In the genomic region with DNA sequence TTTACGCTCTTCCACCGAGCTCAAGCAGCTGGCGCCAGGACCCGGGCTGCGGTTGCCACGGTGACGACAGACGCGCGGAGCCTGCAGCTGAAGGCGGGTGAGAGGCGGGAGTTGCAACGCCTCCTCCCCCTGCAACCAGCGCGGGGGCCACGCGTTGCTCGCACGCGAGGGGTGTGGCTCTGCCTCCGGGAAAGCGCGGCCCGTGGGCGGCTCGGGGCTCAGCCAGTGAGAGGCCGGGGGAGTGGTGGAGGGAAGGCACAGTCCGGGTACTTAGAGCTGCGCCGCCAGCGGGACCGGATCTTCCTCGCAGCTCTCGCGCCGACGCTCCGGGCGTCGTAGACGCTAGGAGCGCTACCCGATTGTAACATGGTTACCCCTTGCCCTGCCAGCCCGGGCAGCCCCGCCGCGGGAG, we compare ENCODE assay signal across 8 mouse cellular contexts. TPM values are rescaled to one million over a fixed set of nuclear protein-coding genes. Genes with fewer than 3 reads are reported as not detected.
DNase-seq lines count a peak whose midpoint lies in the region; ATAC-seq and TF ChIP-seq lines count a peak whose summit lies in the region.

Gene Ccno, plus strand, starts transcription at position 271 of the 412 bp plus-strand sequence.

- peak within 1 kb of the TSS; percentile 55 for H3K9ac ChIP-seq in ES-Bruce4 (ENCODE audit: low read depth, poor library complexity, severe bottlenecking)
- H3K9ac ChIP-seq in forebrain, embryonic 13.5 days, result peak within 1 kb of the TSS; percentile 60
- H3K9ac ChIP-seq in heart, postnatal 0 days (replicated peaks; ENCODE audit: low read depth, low read length), result peak within 1 kb of the TSS; percentile 32; the same call in 1 of the 2 replicates
- H3K9ac ChIP-seq in liver, embryonic 15.5 days, result peak within 1 kb of the TSS; percentile 21; the same call in 1 of the 2 replicates
- peak within 1 kb of the TSS; percentile 65 for H3K9ac ChIP-seq in neural tube, embryonic 13.5 days

- no peak for TF ChIP-seq CTCF in ES-Bruce4 (IDR thresholded peaks at IDR 0.05; ENCODE audit: low read depth, low read length)
- no peak for TF ChIP-seq CTCF in heart, postnatal 0 days (IDR thresholded peaks at IDR 0.05; ENCODE audit: low read depth)

- no peaks in the 10 kb centered on the region for H3K36me3 ChIP-seq in ES-Bruce4 (ENCODE audit: control insufficient read depth, insufficient read depth, low read length, poor library complexity, severe bottlenecking)
- H3K36me3 ChIP-seq in forebrain, embryonic 13.5 days (ENCODE audit: poor library complexity, severe bottlenecking), result no peaks in the 10 kb centered on the region
- no peaks in the 10 kb centered on the region for H3K36me3 ChIP-seq in heart, postnatal 0 days (replicated peaks; ENCODE audit: control insufficient read depth, insufficient read depth, low read length)
- no peaks in the 10 kb centered on the region for H3K36me3 ChIP-seq in liver, embryonic 15.5 days (replicated peaks)
- no peaks in the 10 kb centered on the region for H3K36me3 ChIP-seq in neural tube, embryonic 13.5 days

- peaks cover 19% of the 10 kb centered on the region for H3K27me3 ChIP-seq in ES-Bruce4 (ENCODE audit: control insufficient read depth, insufficient read depth, low read length, poor library complexity, severe bottlenecking)
- peaks cover 83% of the 10 kb centered on the region for H3K27me3 ChIP-seq in forebrain, embryonic 13.5 days
- peaks cover 82% of the 10 kb centered on the region for H3K27me3 ChIP-seq in heart, postnatal 0 days (ENCODE audit: control insufficient read depth, insufficient read depth, low read length)
- peaks cover 91% of the 10 kb centered on the region for H3K27me3 ChIP-seq in liver, embryonic 15.5 days
- H3K27me3 ChIP-seq in neural tube, embryonic 13.5 days, result peaks cover 84% of the 10 kb centered on the region

- ATAC-seq in cerebellum, adult (ENCODE audit: insufficient number of reproducible peaks, low FRiP score, low TSS enrichment), result peak; percentile 77
- ATAC-seq in forebrain, embryonic 13.5 days, result peak; percentile 97
- peak; percentile 96 for ATAC-seq in heart, postnatal 0 days (ENCODE audit: insufficient read depth, low read depth)
- ATAC-seq in liver, embryonic 15.5 days (ENCODE audit: insufficient read depth), result peak; percentile 91
- ATAC-seq in neural tube, embryonic 13.5 days (ENCODE audit: low read depth), result peak; percentile 94

- no peak for TF ChIP-seq EP300 in ES-Bruce4 (IDR thresholded peaks at IDR 0.05; ENCODE audit: insufficient read depth, low read depth, low read length)
- TF ChIP-seq EP300 in heart, postnatal 0 days (IDR thresholded peaks at IDR 0.05; ENCODE audit: low read depth), result no peak

- H3K9me3 ChIP-seq in ES-Bruce4 (replicated peaks; ENCODE audit: control insufficient read depth, insufficient read depth, low read length, poor library complexity, severe bottlenecking), result no peaks in the 10 kb centered on the region
- no peaks in the 10 kb centered on the region for H3K9me3 ChIP-seq in forebrain, embryonic 13.5 days (replicated peaks)
- no peaks in the 10 kb centered on the region for H3K9me3 ChIP-seq in heart, postnatal 0 days (replicated peaks; ENCODE audit: control insufficient read depth, low read length)
- H3K9me3 ChIP-seq in liver, embryonic 15.5 days (replicated peaks), result no peaks in the 10 kb centered on the region
- H3K9me3 ChIP-seq in neural tube, embryonic 13.5 days, result no peaks in the 10 kb centered on the region

- H3K27ac ChIP-seq in ES-Bruce4 (ENCODE audit: insufficient read depth, low read length), result no peak within 1 kb of the TSS
- H3K27ac ChIP-seq in forebrain, embryonic 13.5 days, result no peak within 1 kb of the TSS
- no peak within 1 kb of the TSS for H3K27ac ChIP-seq in heart, postnatal 0 days (ENCODE audit: low read depth)
- no peak within 1 kb of the TSS for H3K27ac ChIP-seq in liver, embryonic 15.5 days (replicated peaks)
- H3K27ac ChIP-seq in neural tube, embryonic 13.5 days (replicated peaks), result no peak within 1 kb of the TSS

- DNase-seq in heart, postnatal 0 days (ENCODE audit: low spot score), result peak; percentile 90
- peak; percentile 93 to 96 for DNase-seq in kidney, postnatal 4 days
- peak; percentile 86 for DNase-seq in telencephalon, adult 2 months (ENCODE audit: low read depth, low spot score)

- H3K4me3 ChIP-seq in ES-Bruce4 (ENCODE audit: low read depth, low read length), result peak within 1 kb of the TSS; percentile 55
- peak within 1 kb of the TSS; percentile 51 for H3K4me3 ChIP-seq in forebrain, embryonic 13.5 days
- H3K4me3 ChIP-seq in heart, postnatal 0 days (ENCODE audit: low read depth, low read length), result peak within 1 kb of the TSS; percentile 56
- H3K4me3 ChIP-seq in liver, embryonic 15.5 days (replicated peaks), result peak within 1 kb of the TSS; percentile 51
- peak within 1 kb of the TSS; percentile 53 for H3K4me3 ChIP-seq in neural tube, embryonic 13.5 days

- TF ChIP-seq POLR2A in ES-Bruce4 (IDR thresholded peaks at IDR 0.05; ENCODE audit: insufficient read depth, low read length), result no peak

- no peaks in the 10 kb centered on the region for H3K4me1 ChIP-seq in ES-Bruce4 (ENCODE audit: control insufficient read depth, insufficient read depth, low read length)
- H3K4me1 ChIP-seq in forebrain, embryonic 13.5 days, result peaks cover 46% of the 10 kb centered on the region
- peaks cover 14% of the 10 kb centered on the region for H3K4me1 ChIP-seq in heart, postnatal 0 days (ENCODE audit: control insufficient read depth, insufficient read depth)
- peaks cover 21% of the 10 kb centered on the region for H3K4me1 ChIP-seq in liver, embryonic 15.5 days (replicated peaks)
- H3K4me1 ChIP-seq in neural tube, embryonic 13.5 days (replicated peaks), result peaks cover 42% of the 10 kb centered on the region

- WGBS in forebrain, embryonic 13.5 days, result under 1% methylated on average over 47 of the region's 47 CpGs
- under 1% methylated on average over 42 of the region's 47 CpGs for WGBS in heart, postnatal 0 days
- under 1% methylated on average over 47 of the region's 47 CpGs for WGBS in liver, embryonic 15.5 days (ENCODE audit: insufficient replicate concordance)
- under 1% methylated on average over 47 of the region's 47 CpGs for WGBS in neural tube, embryonic 13.5 days

- H3K4me2 ChIP-seq in forebrain, embryonic 13.5 days, result peak within 1 kb of the TSS; percentile 97
- H3K4me2 ChIP-seq in heart, postnatal 0 days (ENCODE audit: low read depth, low read length), result peak within 1 kb of the TSS; percentile 96
- H3K4me2 ChIP-seq in liver, embryonic 15.5 days, result peak within 1 kb of the TSS; percentile 75
- H3K4me2 ChIP-seq in neural tube, embryonic 13.5 days, result peak within 1 kb of the TSS; percentile 95

RNA-seq across cellular contexts. Expression of gene Ccno, which starts in this region (rescaled TPM):
- polyA plus RNA-seq in ES-Bruce4 (2011; ENCODE audit: insufficient read depth, insufficient read length, low read depth, missing spikeins), result 0.52 and 0.78 TPM in 2 replicates
- polyA plus RNA-seq in forebrain, embryonic 13.5 days (2015; fragmentation: Nextera tagmentation; extraction: Ambion mirVana), result 1.9 and 4.4 TPM in 2 replicates
- 0.23 TPM in 1 of 2 replicates, not detected in the other for total RNA-seq in heart, postnatal 0 days (2014; rRNA removed; ENCODE audit: low replicate concordance)
- polyA plus RNA-seq in heart, postnatal 0 days (2015; fragmentation: Nextera tagmentation; extraction: Ambion mirVana), result 0.14 and 0.29 TPM in 2 replicates
- 0.15 and 0.48 TPM in 2 replicates for polyA plus RNA-seq in liver, embryonic 15.5 days (2015; fragmentation: Nextera tagmentation; extraction: Ambion mirVana)
- polyA plus RNA-seq in neural tube, embryonic 13.5 days (2015; fragmentation: Nextera tagmentation; extraction: Ambion mirVana), result 0.25 TPM in 1 of 2 replicates, not detected in the other

Comparison
In these comparisons a context has a peak if more than half of its experiments do, and no peak if none do; other contexts are left out.
1. Peak in DNase-seq, ATAC-seq, H3K4me3 ChIP-seq, H3K9ac ChIP-seq and H3K4me2 ChIP-seq in heart, postnatal 0 days; RNA of the gene not detected or under 1 TPM.
2. Peak in ATAC-seq, H3K4me3 ChIP-seq, H3K9ac ChIP-seq and H3K4me2 ChIP-seq in liver, embryonic 15.5 days; RNA of the gene not detected or under 1 TPM.
3. Peak in ATAC-seq, H3K4me3 ChIP-seq, H3K9ac ChIP-seq and H3K4me2 ChIP-seq in neural tube, embryonic 13.5 days; RNA of the gene not detected or under 1 TPM.